Mouse (Mus musculus) ovary, postnatal 14 days (tissue): ENCODE measurements around the gene 4930470P17Rik.
"Not testable (repeated sequence)": the region's sequence is repeated elsewhere in the genome, so short reads cannot be mapped to it uniquely, and the experiment has no call there.

Experiments
- DNase-seq: peaks from one replicate; pipeline ENCODE4 v3.0.0; 2022; ENCODE audit warnings: low spot score

Gene 4930470P17Rik

GRCm38 (mm10) chr2:170601917-170602316 lies at the start of gene 4930470P17Rik:
4930470P17Rik (minus strand) TSS chr2:170602017.
- DNase-seq, result no peak

GRCm38 (mm10) chr2:170651483-170651882 lies 49.7 kb upstream of the 4930470P17Rik start:
- DNase-seq, result no peak

- DNase-seq, result peak; percentile 9
Measured at GRCm38 (mm10) chr2:170648542-170648941, 46.7 kb upstream of the 4930470P17Rik start.

- DNase-seq, result no peak
Measured at GRCm38 (mm10) chr2:170646201-170646600, 44.4 kb upstream of the 4930470P17Rik start.

GRCm38 (mm10) chr2:170642338-170642806 lies 40.6 kb upstream of the 4930470P17Rik start:
- DNase-seq, result no peak

- DNase-seq, result no peak
Measured at GRCm38 (mm10) chr2:170640281-170640680, 38.5 kb upstream of the 4930470P17Rik start.

- no peak for DNase-seq
Measured at GRCm38 (mm10) chr2:170638746-170639145, 36.9 kb upstream of the 4930470P17Rik start.

- no peak for DNase-seq
Measured at GRCm38 (mm10) chr2:170632998-170633622, 31.3 kb upstream of the 4930470P17Rik start.

GRCm38 (mm10) chr2:170632386-170632785 lies 30.6 kb upstream of the 4930470P17Rik start:
- no peak for DNase-seq

- no peak for DNase-seq
Measured at GRCm38 (mm10) chr2:170631375-170631774, 29.6 kb upstream of the 4930470P17Rik start.

GRCm38 (mm10) chr2:170630553-170630952 lies 28.7 kb upstream of the 4930470P17Rik start:
- no peak for DNase-seq

- DNase-seq, result not testable (repeated sequence)
Measured at GRCm38 (mm10) chr2:170627991-170628390, 26.2 kb upstream of the 4930470P17Rik start.

- DNase-seq, result not testable (repeated sequence)
Measured at GRCm38 (mm10) chr2:170624201-170624880, 22.5 kb upstream of the 4930470P17Rik start.

- no peak for DNase-seq
Measured at GRCm38 (mm10) chr2:170622985-170623384, 21.2 kb upstream of the 4930470P17Rik start.

GRCm38 (mm10) chr2:170618862-170619492 lies 17.2 kb upstream of the 4930470P17Rik start:
- no peak for DNase-seq

GRCm38 (mm10) chr2:170611794-170612193 lies 10.0 kb upstream of the 4930470P17Rik start:
- DNase-seq, result not testable (repeated sequence)

GRCm38 (mm10) chr2:170601171-170601570 lies 646 bp downstream of the 4930470P17Rik start:
- DNase-seq, result no peak

- DNase-seq, result no peak
Measured at GRCm38 (mm10) chr2:170597586-170597985, 4.2 kb downstream of the 4930470P17Rik start.

- DNase-seq, result peak; percentile 67
Measured at GRCm38 (mm10) chr2:170596726-170597125, 5.1 kb downstream of the 4930470P17Rik start.

- DNase-seq, result no peak
Measured at GRCm38 (mm10) chr2:170592161-170592560, 9.7 kb downstream of the 4930470P17Rik start.

GRCm38 (mm10) chr2:170588369-170588900 lies 13.4 kb downstream of the 4930470P17Rik start:
- no peak for DNase-seq

- DNase-seq, result no peak
Measured at GRCm38 (mm10) chr2:170584678-170585077, 17.1 kb downstream of the 4930470P17Rik start.

- no peak for DNase-seq
Measured at GRCm38 (mm10) chr2:170579551-170579950, 22.3 kb downstream of the 4930470P17Rik start.
